Mouse (Mus musculus) CH12.LX (cell line): Measurements from ENCODE around the gene Otud1.

Experiments used
- CHD1 ChIP-seq: IDR thresholded peaks from 2 replicates; pipeline ENCODE4 v1.6.1; 2012; ENCODE audit warnings: low read depth, low read length, improper control_type of control experiment, inconsistent platforms
- CTCF ChIP-seq, 2 experiments: IDR thresholded peaks in 1 of 2; conservative IDR thresholded peaks in 1 of 2; 2 replicates each; pipeline ENCODE4 v1.5.1; 2011 to 2012; ENCODE audit warnings: low read depth in 2 of 2, low read length in 2 of 2, improper control_type of control experiment in 1 of 2, inconsistent platforms in 1 of 2, mild to moderate bottlenecking in 1 of 2, moderate library complexity in 1 of 2
- E2F4 ChIP-seq: IDR thresholded peaks from 2 replicates; pipeline ENCODE4 v1.6.1; 2011; ENCODE audit warnings: low read depth, low read length, improper control_type of control experiment; ENCODE audit not compliant: insufficient replicate concordance

- TF ChIP-seq CTCF (conservative IDR thresholded peaks at IDR 0.05 in 1 of 2, IDR thresholded peaks at IDR 0.05 in 1 of 2; ENCODE audit: low read depth in 2 of 2, low read length in 2 of 2) (no peak), CHD1 (no peak), E2F4 (no peak)
Observed at GRCm38 (mm10) chr2:19630544-19630943, 27.0 kb upstream of the Otud1 start.
